Mouse (Mus musculus) kidney, adult 10 weeks (tissue): Measurements from ENCODE around the gene Fgf13. TPM values are rescaled to one million over a fixed set of nuclear protein-coding genes. Genes with fewer than 3 reads are reported as not detected.

Experiments used
- polyA plus RNA-seq: library from polyadenylated mRNA; stranded (reverse); fragments of 350-450 nt; fragmentation: Illumina TruSeq; extraction: RNeasy Lipid Tissue Mini Kit (QIAGEN cat#74804); gene quantifications from one replicate; pipeline ENCODE4 v1.2.3, GENCODE M21; 2014; ENCODE audit warnings: low read depth, low replicate concordance

Fgf13 gene
- polyA plus RNA-seq = 1.3 TPM

GRCm38 (mm10) chrX:59567695-59568431 lies at the start of gene Fgf13:
TSS of gene Fgf13 (minus strand) at chrX:59568071.

